Mouse (Mus musculus): ENCODE data around the gene Wfdc17. TPM values are rescaled to one million over a fixed set of nuclear protein-coding genes. Genes with fewer than 3 reads are reported as not detected.

Wfdc17 gene
- polyA plus RNA-seq, 1 experiment from 2014 or later = not detected

GRCm38 (mm10) chr11:83713925-83714324 lies 10.1 kb downstream of the Wfdc17 start:
- H3K27me3 ChIP-seq = no peaks in the 10 kb centered on the region
- WGBS = 84% methylated on average over 2 of the region's 2 CpGs
- no peak overlapping the region for H3K27ac ChIP-seq
- ATAC-seq (ENCODE audit: low FRiP score) = no peak
- H3K9me3 ChIP-seq = no peaks in the 10 kb centered on the region
- H3K4me3 ChIP-seq (replicated peaks) = no peak overlapping the region
- no peak overlapping the region for H3K4me2 ChIP-seq
- H3K4me1 ChIP-seq = no peaks in the 10 kb centered on the region
- no peaks in the 10 kb centered on the region for H3K36me3 ChIP-seq (replicated peaks)
- no peak overlapping the region for H3K9ac ChIP-seq

- no peaks in the 10 kb centered on the region for H3K4me1 ChIP-seq
- no peaks in the 10 kb centered on the region for H3K27me3 ChIP-seq
- no peak overlapping the region for H3K4me2 ChIP-seq
- H3K4me3 ChIP-seq (replicated peaks) = no peak overlapping the region
- WGBS = 89% methylated on average over 6 of the region's 6 CpGs
- H3K9ac ChIP-seq = no peak overlapping the region
- H3K27ac ChIP-seq = no peak overlapping the region
- H3K36me3 ChIP-seq (replicated peaks) = no peaks in the 10 kb centered on the region
- H3K9me3 ChIP-seq = no peaks in the 10 kb centered on the region
- no peak for ATAC-seq (ENCODE audit: low FRiP score)
These were observed 13.4 kb downstream of the Wfdc17 start for GRCm38 (mm10) chr11:83717042-83717665.

GRCm38 (mm10) chr11:83720766-83721165 lies 17.0 kb downstream of the Wfdc17 start:
- no peak for ATAC-seq (ENCODE audit: low FRiP score)
- H3K9ac ChIP-seq = no peak overlapping the region
- H3K4me1 ChIP-seq = no peaks in the 10 kb centered on the region
- H3K4me2 ChIP-seq = no peak overlapping the region
- H3K27me3 ChIP-seq = no peaks in the 10 kb centered on the region
- no peaks in the 10 kb centered on the region for H3K9me3 ChIP-seq
- H3K36me3 ChIP-seq (replicated peaks) = no peaks in the 10 kb centered on the region
- no peak overlapping the region for H3K27ac ChIP-seq
- no peak overlapping the region for H3K4me3 ChIP-seq (replicated peaks)

- 71% methylated on average over 3 of the region's 3 CpGs for WGBS
These were observed 25.1 kb downstream of the Wfdc17 start for GRCm38 (mm10) chr11:83728757-83729432.

GRCm38 (mm10) chr11:83731116-83731515 lies 27.3 kb downstream of the Wfdc17 start:
- H3K4me3 ChIP-seq (replicated peaks) = no peak overlapping the region
- H3K27me3 ChIP-seq = no peaks in the 10 kb centered on the region
- H3K27ac ChIP-seq = no peak overlapping the region
- no peak overlapping the region for H3K9ac ChIP-seq
- H3K36me3 ChIP-seq (replicated peaks) = no peaks in the 10 kb centered on the region
- H3K9me3 ChIP-seq = no peaks in the 10 kb centered on the region
- no peak for ATAC-seq (ENCODE audit: low FRiP score)
- no peak overlapping the region for H3K4me2 ChIP-seq
- 100% methylated on average over 1 of the region's 1 CpGs for WGBS
- H3K4me1 ChIP-seq = no peaks in the 10 kb centered on the region

More at GRCm38 (mm10) chr11:83728757-83729432, 25.1 kb downstream of the Wfdc17 start:
- Histone ChIP-seq H3K4me1 (no peaks in the 10 kb centered on the region), H3K36me3 (replicated peaks) (no peaks in the 10 kb centered on the region), H3K27ac (no peak overlapping the region), H3K4me2 (no peak overlapping the region), H3K4me3 (replicated peaks) (no peak overlapping the region), H3K9me3 (no peaks in the 10 kb centered on the region), H3K9ac (no peak overlapping the region), H3K27me3 (no peaks in the 10 kb centered on the region)
- no peak for ATAC-seq (ENCODE audit: low FRiP score)

- Histone ChIP-seq H3K36me3 (replicated peaks) (no peaks in the 10 kb centered on the region), H3K9me3 (no peaks in the 10 kb centered on the region), H3K27me3 (no peaks in the 10 kb centered on the region), H3K27ac (no peak overlapping the region), H3K4me3 (replicated peaks) (no peak overlapping the region), H3K4me1 (no peaks in the 10 kb centered on the region), H3K9ac (no peak overlapping the region), H3K4me2 (no peak overlapping the region)
- WGBS = 83% methylated on average over 5 of the region's 5 CpGs
- no peak for ATAC-seq (ENCODE audit: low FRiP score)
These were observed 29.4 kb downstream of the Wfdc17 start for GRCm38 (mm10) chr11:83733071-83733640.

- Histone ChIP-seq H3K27ac (no peak overlapping the region), H3K4me1 (no peaks in the 10 kb centered on the region), H3K4me3 (replicated peaks) (no peak overlapping the region), H3K36me3 (replicated peaks) (no peaks in the 10 kb centered on the region), H3K9me3 (no peaks in the 10 kb centered on the region), H3K9ac (no peak overlapping the region), H3K4me2 (no peak overlapping the region), H3K27me3 (no peaks in the 10 kb centered on the region)
- WGBS = 77% methylated on average over 1 of the region's 1 CpGs
- no peak for ATAC-seq (ENCODE audit: low FRiP score)
These were observed 30.4 kb downstream of the Wfdc17 start for GRCm38 (mm10) chr11:83734215-83734614.

- Histone ChIP-seq H3K27me3 (peaks cover 5% of the 10 kb centered on the region), H3K36me3 (replicated peaks) (no peaks in the 10 kb centered on the region), H3K27ac (no peak overlapping the region), H3K9ac (no peak overlapping the region), H3K9me3 (no peaks in the 10 kb centered on the region), H3K4me2 (no peak overlapping the region), H3K4me3 (replicated peaks) (no peak overlapping the region), H3K4me1 (no peaks in the 10 kb centered on the region)
- 89% methylated on average over 2 of the region's 2 CpGs for WGBS
- ATAC-seq (ENCODE audit: low FRiP score) = no peak
These were observed 32.1 kb downstream of the Wfdc17 start for GRCm38 (mm10) chr11:83735881-83736280.

- 86% methylated on average over 3 of the region's 3 CpGs for WGBS
- no peak for ATAC-seq (ENCODE audit: low FRiP score)
These were observed 33.3 kb downstream of the Wfdc17 start for GRCm38 (mm10) chr11:83737109-83737558.

GRCm38 (mm10) chr11:83739241-83739640 lies 35.5 kb downstream of the Wfdc17 start:
- Histone ChIP-seq H3K36me3 (replicated peaks) (no peaks in the 10 kb centered on the region), H3K4me3 (replicated peaks) (no peak overlapping the region), H3K27ac (no peak overlapping the region), H3K9me3 (no peaks in the 10 kb centered on the region), H3K4me2 (no peak overlapping the region), H3K9ac (no peak overlapping the region), H3K4me1 (no peaks in the 10 kb centered on the region), H3K27me3 (peaks cover 15% of the 10 kb centered on the region)
- ATAC-seq (ENCODE audit: low FRiP score) = no peak
- 24% methylated on average over 5 of the region's 5 CpGs for WGBS

More at GRCm38 (mm10) chr11:83737109-83737558, 33.3 kb downstream of the Wfdc17 start:
- Histone ChIP-seq H3K4me3 (replicated peaks) (no peak overlapping the region), H3K27ac (no peak overlapping the region), H3K4me1 (no peaks in the 10 kb centered on the region), H3K9me3 (no peaks in the 10 kb centered on the region), H3K9ac (no peak overlapping the region), H3K4me2 (no peak overlapping the region), H3K36me3 (replicated peaks) (no peaks in the 10 kb centered on the region), H3K27me3 (peaks cover 10% of the 10 kb centered on the region)

- WGBS = 84% methylated on average over 4 of the region's 4 CpGs
- Histone ChIP-seq H3K9me3 (no peaks in the 10 kb centered on the region), H3K4me1 (no peaks in the 10 kb centered on the region), H3K27ac (no peak overlapping the region), H3K36me3 (replicated peaks) (no peaks in the 10 kb centered on the region), H3K4me3 (replicated peaks) (no peak overlapping the region), H3K27me3 (peaks cover 15% of the 10 kb centered on the region), H3K4me2 (no peak overlapping the region), H3K9ac (no peak overlapping the region)
- no peak for ATAC-seq (ENCODE audit: low FRiP score)
These were observed 36.7 kb downstream of the Wfdc17 start for GRCm38 (mm10) chr11:83740443-83740991.

GRCm38 (mm10) chr11:83741841-83742240 lies 38.0 kb downstream of the Wfdc17 start:
- no peak for ATAC-seq (ENCODE audit: low FRiP score)
- Histone ChIP-seq H3K36me3 (replicated peaks) (no peaks in the 10 kb centered on the region), H3K9me3 (no peaks in the 10 kb centered on the region), H3K9ac (no peak overlapping the region), H3K4me1 (no peaks in the 10 kb centered on the region), H3K4me2 (no peak overlapping the region), H3K4me3 (replicated peaks) (no peak overlapping the region), H3K27me3 (peaks cover 26% of the 10 kb centered on the region), H3K27ac (no peak overlapping the region)
- WGBS = 82% methylated on average over 5 of the region's 5 CpGs
